Mouse (Mus musculus): ENCODE data around the gene Rpl23a.
A peak's percentile ranks its signal among the peaks of the same experiment; 100 is the strongest.

The Rpl23a gene

GRCm38 (mm10) chr11:78167257-78167959, 16.0 kb downstream of the Rpl23a start:
- DNase-seq (ENCODE audit: low spot score): no peak

- no peak for DNase-seq (ENCODE audit: low spot score)
These were observed 16.7 kb downstream of the Rpl23a start for GRCm38 (mm10) chr11:78166640-78167039.

GRCm38 (mm10) chr11:78166161-78166560, 17.2 kb downstream of the Rpl23a start:
- DNase-seq (ENCODE audit: low spot score): peak; percentile 76

- peak; percentile 78 for DNase-seq (ENCODE audit: low spot score)
These were observed 17.6 kb downstream of the Rpl23a start for GRCm38 (mm10) chr11:78165761-78166109.

- DNase-seq (ENCODE audit: low spot score): peak; percentile 88
These were observed 18.2 kb downstream of the Rpl23a start, which contains the start of gene Traf4 for GRCm38 (mm10) chr11:78164924-78165760. Gene Traf4, minus strand, starts transcription at chr11:78165589.

- no peak for DNase-seq (ENCODE audit: low spot score)
These were observed 18.8 kb downstream of the Rpl23a start for GRCm38 (mm10) chr11:78164604-78164923.

GRCm38 (mm10) chr11:78163681-78164603, 19.4 kb downstream of the Rpl23a start:
- DNase-seq (ENCODE audit: low spot score): peak; percentile 62

- no peak for DNase-seq (ENCODE audit: low spot score)
These were observed 20.3 kb downstream of the Rpl23a start for GRCm38 (mm10) chr11:78163045-78163444.

- DNase-seq (ENCODE audit: low spot score): no peak
These were observed 20.9 kb downstream of the Rpl23a start for GRCm38 (mm10) chr11:78162504-78162903.

GRCm38 (mm10) chr11:78161968-78162367, 21.4 kb downstream of the Rpl23a start:
- DNase-seq (ENCODE audit: low spot score): no peak

GRCm38 (mm10) chr11:78161169-78161568, 22.2 kb downstream of the Rpl23a start:
- no peak for DNase-seq (ENCODE audit: low spot score)

- no peak for DNase-seq (ENCODE audit: low spot score)
These were observed 22.7 kb downstream of the Rpl23a start for GRCm38 (mm10) chr11:78160675-78161074.

- no peak for DNase-seq (ENCODE audit: low spot score)
These were observed 23.2 kb downstream of the Rpl23a start for GRCm38 (mm10) chr11:78160171-78160570.

GRCm38 (mm10) chr11:78159557-78159956, 23.8 kb downstream of the Rpl23a start:
- DNase-seq (ENCODE audit: low spot score): no peak

- DNase-seq (ENCODE audit: low spot score): peak; percentile 82
These were observed 24.3 kb downstream of the Rpl23a start for GRCm38 (mm10) chr11:78159096-78159495.

GRCm38 (mm10) chr11:78156156-78156699, 27.2 kb downstream of the Rpl23a start:
- DNase-seq (ENCODE audit: low spot score): no peak

- no peak for DNase-seq (ENCODE audit: low spot score)
These were observed 27.7 kb downstream of the Rpl23a start for GRCm38 (mm10) chr11:78155674-78156073.

- no peak for DNase-seq (ENCODE audit: low spot score)
These were observed 29.6 kb downstream of the Rpl23a start for GRCm38 (mm10) chr11:78153778-78154177.

- DNase-seq (ENCODE audit: low spot score): peak; percentile 54
These were observed 30.8 kb downstream of the Rpl23a start for GRCm38 (mm10) chr11:78152299-78153231.

GRCm38 (mm10) chr11:78151161-78151560, 32.2 kb downstream of the Rpl23a start:
- DNase-seq (ENCODE audit: low spot score): no peak

Data from urinary bladder, postnatal 14 days (tissue).